Mouse (Mus musculus): ENCODE data around the gene Zic2.
"Not testable (repeated sequence)": the region's sequence is repeated elsewhere in the genome, so short reads cannot be mapped to it uniquely, and the experiment has no call there.

The Zic2 gene

DNA sequence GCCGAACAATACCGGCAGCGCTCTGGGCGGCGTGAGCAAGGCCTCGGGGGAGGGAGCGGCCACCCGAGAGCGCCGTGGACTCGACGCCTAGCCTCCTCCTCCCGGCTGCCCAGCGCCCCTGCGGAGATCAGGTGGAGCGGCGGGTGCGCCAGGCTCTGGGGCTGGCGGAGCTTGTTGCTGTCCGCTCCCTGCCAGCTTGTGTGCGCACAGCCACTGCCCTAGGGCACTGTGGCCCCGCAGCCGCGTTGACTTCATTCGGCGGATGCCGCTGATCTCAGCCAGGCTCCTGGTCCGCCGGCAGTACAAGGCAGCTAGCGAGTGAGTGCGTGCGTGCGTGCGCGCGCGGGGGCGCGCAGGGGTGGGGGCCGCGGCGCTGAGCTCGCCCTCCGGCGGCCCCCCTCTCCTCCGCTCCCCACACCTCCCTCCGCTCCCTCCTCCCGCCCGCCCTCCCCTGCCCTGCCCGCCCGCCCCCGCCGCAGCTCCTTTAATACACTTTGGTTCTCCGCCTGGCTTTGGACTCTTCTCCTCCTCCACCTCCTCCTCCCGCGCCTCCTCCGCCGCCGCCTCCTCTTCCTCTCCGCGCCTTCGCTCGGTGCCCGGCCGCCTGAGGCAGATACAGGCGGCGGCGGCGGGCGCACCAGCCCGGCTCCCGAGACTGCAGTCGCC is at the start of gene Zic2:
Gene Zic2 (plus strand): TSS at position 545 of the 666 bp plus-strand sequence.
- DNase-seq = no peak

DNA sequence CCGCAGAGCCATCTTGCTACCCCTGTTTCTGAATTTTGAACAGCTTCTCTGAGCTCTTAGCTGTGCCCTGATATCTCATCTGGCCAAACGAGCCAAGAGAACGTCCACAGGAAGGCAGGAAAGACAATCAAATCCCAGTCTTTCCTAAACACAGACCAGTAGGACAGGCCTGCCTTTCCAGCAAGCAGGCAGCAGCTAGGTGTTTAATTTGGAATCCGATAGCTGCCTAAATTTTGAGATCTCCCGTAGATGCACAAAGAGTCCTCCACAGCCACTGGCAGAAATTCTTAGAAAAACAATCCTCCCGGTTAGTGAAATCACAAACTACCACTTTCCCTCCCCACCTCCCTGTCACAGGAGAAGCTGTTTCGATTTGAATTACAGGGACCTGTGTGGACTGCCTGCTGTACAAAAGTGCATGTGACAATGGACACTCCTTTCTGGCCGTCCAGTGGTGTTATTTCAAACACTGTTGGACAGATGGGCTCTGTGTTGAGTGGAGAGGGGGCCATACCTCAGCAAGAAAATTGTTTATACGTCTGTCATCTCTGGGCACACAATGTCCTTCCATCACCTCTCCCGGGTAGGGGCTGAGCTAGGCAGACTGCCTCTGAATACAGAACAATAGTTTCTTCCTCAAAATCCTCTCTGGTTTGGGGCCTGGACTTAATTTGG is 48.6 kb upstream of the Zic2 start:
- DNase-seq = no peak

DNA sequence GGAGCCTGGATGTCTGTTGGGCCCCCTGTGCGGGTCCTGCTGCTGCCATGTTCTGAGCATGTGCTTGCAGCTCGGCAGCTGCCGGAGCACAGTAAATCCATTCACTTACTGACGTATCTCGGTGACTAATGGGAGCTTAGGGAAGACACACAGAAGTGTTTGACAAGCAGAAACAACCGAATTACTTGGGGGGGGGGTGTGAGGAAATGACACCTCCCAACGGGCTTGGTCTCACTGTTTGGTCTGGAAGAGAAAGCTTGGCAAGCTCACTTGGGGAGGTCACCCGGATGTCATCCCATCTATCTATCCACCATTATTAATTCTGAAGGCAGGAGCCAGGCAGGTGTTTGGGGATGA is 48.1 kb upstream of the Zic2 start:
- no peak for DNase-seq

DNA sequence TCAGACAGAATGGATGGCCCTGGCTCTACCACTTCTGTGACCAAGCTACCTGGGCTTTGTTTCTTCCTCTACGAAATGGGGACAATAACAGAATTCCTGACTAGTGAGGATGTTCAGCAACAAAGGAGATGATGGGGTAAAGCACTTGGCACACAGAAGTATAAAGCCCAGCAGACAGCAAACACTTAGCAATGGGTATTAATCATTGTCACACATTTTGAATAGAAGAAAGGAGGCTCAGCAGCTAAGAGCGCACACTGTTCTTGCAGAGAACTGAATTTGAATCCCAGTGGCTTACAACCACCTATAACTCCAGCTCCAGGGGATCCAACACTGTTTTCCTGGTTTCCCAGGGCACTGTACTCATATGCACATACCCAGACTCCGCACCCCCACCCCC is 47.6 kb upstream of the Zic2 start:
- DNase-seq = no peak

DNA sequence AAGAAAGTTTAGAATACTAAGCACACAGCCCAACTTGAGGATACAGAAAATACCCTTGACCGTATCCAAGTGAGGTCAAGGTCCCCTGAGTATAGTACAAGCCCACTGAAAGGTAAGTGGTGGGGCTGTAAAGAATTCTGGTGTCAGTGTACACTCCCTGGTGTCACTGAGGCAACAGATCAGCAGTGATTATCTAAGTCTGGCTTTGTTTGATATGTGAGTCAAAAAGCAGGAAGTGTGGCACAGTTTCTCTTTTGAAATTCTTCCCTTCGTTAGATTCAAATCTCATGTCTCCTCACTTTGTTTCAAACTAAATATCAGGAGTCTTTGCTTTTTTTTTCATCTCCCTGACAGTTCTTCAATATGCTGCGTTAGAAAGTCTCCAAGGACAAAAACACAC is 42.7 kb upstream of the Zic2 start:
- no peak for DNase-seq

DNA sequence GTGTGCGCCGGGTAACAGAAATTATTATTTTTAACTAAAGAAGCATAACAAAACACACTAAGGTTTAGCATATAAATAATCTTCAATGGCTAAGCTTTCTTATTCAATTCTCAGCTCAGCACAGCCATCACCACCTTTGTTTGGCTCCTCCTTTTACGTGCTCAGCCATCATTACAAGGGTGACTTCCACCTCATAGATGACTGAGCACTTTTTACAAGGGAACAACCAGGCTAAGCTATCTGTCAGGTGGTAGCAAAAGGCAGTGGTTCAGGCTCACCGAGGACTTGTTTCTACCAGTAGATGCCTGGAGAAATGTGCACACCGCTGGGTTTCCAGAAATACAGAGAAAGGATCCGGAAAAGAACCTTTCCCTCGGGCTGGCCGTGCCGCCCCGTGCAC is 41.2 kb upstream of the Zic2 start:
- DNase-seq = no peak

DNA sequence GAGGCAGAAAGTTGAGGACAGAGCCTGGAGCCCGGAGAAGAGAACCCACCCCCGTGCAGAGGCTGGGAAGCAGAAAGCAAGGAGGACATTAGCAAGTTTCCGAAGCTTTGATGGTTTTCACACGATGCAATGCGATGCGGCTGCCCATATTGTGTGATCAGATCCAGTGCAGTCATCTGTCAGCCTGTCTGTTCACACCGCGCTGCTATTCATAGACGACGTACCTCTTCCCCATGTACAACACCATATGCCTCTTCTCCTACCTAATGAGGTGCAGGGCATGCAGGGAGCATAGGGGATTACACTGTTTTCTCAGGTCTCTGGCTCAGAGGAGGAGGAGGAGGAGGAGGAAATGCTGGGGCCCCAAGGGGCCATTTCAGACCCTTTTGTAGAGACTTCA is 38.4 kb upstream of the Zic2 start:
- DNase-seq = peak; percentile 17

DNA sequence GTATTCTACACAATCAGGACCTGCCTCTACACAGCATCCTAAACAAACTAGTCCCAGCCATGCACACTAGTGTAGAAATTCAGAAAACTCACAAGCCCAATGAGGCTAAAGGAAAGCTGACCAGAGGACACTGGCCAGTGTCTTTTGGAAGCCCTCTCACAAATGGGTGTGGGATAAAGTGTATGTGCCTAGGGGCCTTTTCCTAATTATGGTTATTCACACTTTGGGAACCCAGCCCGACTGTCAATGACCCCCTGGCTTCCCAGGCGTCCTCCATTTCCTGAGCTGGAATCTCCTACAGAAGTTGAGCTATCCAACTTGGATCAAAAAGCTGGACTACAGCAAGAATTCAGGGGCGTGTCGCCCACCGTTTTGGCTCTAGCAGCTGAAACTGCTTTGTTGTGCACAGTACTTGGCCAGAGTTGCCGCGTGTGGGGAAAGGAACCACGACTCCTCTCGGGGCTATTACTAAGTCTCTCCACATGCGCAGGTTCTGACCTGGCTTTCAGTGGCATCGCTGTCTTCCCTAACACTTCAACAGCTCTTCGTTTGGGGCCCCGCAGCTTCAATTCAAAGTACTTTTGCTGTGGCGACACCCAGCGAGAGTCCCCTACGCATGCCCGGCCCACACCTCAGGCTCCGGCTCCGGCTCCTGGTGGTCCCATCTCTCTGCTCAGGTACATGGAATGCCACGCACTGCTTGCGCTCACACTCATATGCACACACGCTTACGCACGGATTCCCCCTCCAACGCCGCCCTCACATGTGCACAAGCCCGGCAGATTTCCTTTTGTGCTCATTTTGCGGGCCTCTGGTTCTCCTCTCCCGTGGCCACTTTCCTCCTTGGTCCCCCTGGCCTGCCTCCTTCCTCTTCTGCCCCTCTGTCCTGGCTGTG is 25.4 kb upstream of the Zic2 start:
- DNase-seq = no peak

DNA sequence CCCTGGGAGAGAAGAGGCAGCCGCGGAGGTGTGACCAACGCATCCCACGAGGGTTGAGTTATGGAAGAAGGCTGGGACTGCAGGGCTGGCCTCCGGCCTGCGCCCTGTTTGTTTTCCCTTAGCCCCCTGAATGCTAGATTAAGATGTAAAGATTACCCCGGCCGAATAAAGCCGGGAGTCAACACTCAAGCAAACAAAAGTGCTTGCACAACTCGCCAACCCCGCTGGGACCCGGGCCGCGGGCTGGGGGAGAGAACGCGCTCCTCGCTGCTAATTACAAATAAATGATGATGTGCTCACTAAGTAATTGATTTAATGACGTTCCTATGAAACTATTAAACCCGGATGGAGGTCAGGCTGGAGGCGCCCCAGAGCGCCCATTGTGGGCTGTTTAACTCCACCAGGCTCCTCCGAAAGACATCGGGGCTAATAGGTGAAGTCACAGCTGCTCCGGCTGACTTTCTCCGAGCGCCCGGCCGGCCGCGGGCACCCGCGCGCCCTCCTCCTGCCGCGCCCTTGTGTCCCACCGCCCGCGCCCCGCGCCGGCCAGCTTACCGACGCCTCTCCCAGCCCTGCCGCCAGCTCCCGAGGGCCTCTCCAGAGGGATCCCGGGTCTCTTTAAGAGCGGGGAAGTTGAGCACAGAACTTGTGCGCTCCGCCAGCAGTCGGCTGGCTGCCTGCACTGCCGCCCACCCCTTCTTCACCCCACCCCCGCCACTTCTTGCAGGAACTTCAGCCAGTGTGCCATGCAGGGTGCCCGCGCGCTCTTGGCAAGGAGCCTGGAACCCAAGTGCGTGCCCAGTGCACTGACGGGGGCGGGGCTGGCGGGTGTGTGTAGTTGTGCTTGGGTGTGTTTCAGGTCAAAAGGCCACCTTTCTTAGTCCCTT is 24.5 kb upstream of the Zic2 start, which contains the start of gene Gm5089:
Gene Gm5089 (minus strand): TSS at position 620 of the 887 bp plus-strand sequence.
- DNase-seq = peak; percentile 88

DNA sequence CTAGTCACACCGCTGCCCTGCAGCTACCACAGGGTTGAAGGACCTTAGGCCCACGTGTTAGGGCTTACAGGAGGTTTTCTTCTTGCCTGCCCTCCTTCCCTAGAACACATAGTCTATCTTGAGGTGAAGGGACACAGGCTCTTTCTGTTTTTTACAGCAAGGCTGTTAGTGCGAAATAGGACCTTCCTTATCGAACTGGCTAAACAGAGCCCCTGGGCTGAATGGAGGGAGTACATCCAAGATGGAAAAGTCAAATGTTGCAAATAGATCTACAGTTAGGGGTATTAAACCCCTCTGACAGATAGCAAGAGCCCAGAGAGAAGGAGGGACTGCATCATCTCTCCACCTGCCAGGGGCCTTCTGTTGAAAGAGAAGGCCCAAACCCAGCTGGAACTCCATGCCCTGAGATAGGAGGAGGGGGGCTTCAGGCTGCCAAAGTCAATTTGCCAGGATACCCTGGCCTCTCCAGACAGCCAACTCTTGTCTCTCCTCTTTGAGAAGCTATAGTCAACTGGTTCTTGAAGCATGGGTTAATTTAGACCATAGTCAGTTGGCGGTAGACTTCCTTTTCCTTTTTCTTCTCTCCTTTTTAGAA is 23.6 kb upstream of the Zic2 start:
- no peak for DNase-seq

DNA sequence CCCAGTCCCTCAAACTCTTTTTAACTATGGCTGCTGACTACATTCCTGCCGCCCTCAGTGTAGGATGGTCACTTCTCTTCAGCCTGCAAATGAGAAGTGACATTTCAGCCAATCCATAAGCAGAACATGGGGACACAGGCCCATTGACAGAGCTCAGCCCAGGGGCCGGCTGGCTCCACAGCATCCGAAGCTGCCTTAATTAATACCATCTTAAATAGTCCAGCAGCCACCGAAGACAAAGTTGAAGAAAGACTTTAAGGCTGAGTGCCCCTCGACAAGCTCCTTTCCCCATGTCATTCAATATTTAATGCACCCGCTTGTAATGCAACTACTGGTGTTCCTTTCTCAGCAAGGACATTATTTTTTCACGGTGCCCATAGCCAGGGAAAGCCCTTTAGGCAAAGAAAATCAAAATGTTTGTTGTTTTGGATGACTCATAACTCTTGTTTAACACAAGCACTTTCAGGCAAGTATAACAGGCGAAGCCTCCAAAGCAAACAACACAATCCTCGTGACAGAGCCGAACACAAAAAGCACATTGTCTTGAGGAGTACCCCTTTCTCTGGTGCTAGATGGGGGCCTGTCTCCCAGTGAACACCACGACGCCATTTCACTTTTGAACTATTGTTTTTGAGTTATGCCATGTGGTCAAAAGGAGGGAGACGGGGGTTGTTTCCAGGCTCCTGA is 22.4 kb upstream of the Zic2 start:
- DNase-seq = no peak

DNA sequence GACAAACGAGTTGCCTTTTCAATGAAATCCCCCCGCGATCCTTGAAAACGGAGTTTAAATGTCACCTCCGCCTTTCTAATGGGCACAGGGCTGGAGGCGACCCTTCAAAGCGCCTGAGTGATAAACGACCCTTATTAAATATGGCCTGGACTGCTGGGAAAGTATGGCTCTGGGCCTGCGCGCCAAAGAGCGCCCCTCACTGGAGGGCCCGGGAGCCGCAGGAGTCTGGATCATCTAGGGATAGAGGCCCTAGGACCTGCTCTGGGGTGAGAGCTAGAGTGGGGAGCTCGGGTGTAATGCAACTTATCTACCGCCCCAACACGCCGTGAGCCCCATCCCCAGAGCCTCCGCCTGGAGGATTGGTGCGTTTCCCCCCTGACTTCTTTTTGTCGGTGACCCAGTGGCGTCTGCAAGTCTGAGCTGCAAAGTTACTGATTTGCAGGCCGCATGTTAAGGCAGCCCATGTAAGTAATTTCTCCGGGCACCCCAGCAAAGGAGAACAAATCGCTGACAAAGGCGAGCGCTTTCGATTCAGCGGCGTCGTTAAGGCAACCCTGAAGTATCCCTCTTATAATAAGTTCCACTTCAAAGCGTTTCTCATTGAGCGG is 21.7 kb upstream of the Zic2 start:
- no peak for DNase-seq

DNA sequence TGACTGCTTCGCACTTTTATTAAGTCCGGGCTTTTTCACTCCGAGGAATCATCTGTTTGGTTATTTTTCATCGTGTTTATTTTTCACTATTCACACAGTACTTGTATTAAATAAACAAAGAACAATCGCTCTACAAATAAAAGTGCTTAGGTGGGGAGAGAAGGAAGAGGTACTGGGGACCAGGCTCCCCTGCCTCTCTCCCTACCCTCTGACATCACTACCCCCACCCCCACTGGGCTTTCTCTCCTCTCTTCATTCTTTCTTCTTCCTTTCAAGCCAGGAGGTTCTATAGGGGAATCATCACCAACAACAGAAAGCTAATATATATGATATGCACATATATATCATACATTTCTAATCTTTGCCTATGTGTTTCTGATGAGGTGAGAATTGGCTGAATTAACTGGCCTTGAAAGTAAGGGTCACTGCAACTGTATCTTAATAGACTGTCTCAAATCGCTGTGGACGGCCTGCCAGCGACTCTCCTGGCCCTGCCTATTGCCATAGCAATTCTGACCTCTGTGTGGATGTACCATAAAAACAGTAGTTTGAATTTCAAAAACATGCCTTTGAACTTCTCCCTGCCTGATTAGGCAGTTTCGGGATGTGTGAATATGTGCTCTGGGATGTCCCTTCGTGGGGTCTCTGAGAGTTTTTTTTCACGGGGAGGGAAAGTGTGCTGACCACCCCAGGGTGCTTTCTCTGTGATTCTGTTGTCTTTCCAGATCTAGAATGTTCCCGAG is 21.1 kb upstream of the Zic2 start:
- DNase-seq = no peak

DNA sequence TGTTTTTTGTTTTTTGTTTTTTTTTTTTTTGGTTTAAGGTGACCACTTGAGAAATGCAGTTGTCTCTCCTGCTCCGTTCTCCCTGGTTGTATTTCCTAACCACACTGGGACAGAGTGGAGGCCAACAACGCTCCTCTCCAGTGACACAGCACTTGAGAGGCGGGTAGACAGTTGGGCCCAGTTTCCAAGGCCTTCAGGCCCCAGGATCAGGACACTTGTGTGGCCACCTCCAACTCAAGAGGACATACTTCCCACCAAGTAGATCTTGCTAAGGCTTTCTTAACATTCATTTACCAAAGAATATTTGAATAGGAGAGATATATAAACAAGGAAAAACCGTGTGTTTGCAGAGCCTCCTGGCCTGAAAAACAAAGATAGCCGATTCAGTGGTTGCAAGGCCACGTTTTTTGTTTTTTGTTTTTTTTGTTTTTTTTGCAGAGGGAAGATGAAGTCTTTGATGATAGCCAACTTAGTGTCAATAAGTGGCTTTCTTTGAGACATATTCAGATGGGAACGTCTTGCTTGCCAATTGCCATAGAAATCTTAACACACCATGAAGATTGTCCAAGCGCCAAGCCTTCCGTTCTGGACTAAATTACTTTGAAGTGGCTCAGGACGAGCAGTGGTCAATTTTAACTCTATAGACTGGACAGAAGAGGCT is 20.2 kb upstream of the Zic2 start:
- no peak for DNase-seq

DNA sequence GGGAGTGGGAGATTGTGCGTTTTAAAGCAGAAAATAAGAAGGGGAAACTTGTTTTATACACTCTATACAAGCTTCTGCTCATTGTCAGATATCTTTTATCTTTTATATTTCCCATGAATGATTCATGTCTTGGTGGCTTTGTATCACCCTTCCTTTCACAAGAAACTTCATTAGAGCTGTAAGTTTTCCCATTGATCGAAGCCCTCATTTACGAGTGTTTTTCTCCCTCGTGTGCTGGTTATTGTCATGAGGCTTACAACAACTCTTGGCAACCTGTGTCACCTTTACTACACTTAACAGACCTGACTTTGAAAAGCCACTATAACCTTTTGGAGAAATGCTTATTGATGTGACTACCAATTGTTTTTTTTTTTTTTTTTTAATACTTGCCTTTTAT is 19.7 kb upstream of the Zic2 start:
- no peak for DNase-seq

DNA sequence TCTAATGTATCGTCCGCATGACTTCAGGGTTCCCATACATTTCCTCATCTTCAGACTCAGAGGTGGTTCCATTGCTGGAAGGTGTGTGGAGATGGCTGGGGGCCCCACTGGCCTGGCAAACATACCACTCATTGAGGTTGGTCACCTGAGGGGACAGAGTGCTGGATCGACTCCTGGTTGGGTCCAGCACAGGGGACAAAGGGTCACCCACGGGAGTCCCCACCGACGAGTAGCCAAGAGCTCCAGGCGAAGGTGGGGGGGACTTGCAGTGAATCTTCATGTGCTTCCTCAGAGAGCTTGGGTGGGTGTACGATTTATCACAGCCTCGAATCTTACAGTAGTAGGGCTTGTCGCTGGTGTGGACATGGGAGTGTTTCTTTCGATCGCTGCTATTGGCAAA is 15.9 kb upstream of the Zic2 start:
- not testable (repeated sequence) for DNase-seq

DNA sequence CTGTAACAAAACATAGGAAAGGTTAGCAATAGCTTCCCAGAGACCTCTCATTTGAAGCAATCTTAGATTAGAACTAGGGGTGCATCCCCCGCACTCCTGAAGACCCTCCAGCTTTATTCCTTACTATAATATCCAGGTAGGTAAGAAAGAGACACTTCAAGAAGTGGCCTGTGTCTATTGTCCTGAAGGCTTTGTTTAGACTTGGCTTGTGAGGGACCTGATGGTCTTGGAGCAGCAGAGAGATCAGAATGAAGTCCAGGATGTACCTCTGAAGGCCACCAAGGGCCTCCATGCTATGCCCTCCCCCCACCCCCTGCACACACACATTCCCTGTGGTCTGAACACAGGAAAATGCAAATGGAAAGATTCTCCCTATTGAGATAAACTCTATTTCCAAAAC is 15.5 kb upstream of the Zic2 start:
- no peak for DNase-seq

DNA sequence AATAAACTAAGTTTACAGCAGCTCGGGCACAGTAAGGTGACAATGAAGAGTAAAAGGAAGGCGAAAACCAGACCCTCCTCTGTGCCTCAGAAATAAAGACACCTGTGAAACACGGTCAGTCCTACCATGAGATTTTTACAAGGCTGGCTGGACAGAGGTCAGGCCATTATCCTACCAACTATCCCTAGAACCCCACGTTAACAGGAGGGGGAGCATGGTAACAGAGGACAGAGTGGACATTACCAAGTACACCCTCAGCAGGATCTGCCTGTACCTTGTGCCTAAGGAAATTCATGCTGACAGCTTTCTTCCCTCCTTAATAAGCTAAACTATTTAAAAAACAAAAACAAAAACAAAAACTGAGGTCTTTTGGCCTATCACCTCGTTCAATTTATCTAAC is 15.0 kb upstream of the Zic2 start:
- DNase-seq = no peak

DNA sequence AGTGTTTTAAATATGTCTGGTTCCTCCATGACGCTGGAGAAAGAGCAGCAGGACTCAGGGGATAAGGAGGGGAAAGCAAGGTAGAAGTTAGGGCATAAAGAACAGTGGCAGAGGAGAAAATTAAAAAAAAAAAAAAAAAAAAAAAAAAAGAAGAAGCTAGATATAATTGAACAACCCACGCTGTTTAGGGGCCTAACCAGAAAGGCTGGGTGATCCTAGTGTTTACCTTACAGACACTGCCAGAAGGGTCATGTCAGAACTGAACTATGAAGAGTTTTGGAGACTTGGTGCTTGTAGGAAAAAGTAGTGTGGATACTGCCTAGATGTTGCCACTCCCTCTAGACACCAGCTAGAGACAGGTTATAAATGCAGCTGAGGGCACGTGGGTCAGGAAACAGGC is 13.7 kb upstream of the Zic2 start:
- DNase-seq = no peak

DNA sequence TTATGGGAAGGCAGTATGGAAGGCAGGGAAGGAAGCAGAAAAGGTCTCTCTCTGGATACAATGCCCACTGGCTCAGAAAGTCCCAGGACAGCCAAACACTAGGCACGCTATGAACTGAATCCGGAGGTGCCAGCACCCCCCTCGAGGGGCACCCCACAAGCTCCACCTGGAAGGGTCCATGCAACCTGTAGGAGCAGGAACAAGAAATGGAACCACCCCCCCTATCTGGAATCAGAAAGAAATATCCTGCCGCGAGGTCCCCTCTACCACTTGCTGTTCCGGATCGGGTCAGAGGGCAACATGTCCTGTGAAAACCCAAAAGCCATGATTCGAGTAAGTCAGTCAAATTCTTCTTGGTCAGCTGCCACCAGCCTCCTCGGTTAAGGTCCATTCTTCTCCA is 13.3 kb upstream of the Zic2 start:
- no peak for DNase-seq
